Mouse (Mus musculus) adrenal gland, postnatal 14 days (tissue): ENCODE measurements around the gene Arhgap44. TPM values are rescaled to one million over a fixed set of nuclear protein-coding genes. Genes with fewer than 3 reads are reported as not detected.

Experiments used
- DNase-seq: peaks from one replicate; pipeline ENCODE4 v3.0.0; 2021; ENCODE audit warnings: mixed read lengths
- total RNA-seq: library from RNA; stranded (reverse); gene quantifications from 2 replicates; pipeline ENCODE4 v1.2.3, GENCODE M21; 2021

The Arhgap44 gene
- total RNA-seq, 1 experiment from 2014 or later: 8.2 TPM

DNA sequence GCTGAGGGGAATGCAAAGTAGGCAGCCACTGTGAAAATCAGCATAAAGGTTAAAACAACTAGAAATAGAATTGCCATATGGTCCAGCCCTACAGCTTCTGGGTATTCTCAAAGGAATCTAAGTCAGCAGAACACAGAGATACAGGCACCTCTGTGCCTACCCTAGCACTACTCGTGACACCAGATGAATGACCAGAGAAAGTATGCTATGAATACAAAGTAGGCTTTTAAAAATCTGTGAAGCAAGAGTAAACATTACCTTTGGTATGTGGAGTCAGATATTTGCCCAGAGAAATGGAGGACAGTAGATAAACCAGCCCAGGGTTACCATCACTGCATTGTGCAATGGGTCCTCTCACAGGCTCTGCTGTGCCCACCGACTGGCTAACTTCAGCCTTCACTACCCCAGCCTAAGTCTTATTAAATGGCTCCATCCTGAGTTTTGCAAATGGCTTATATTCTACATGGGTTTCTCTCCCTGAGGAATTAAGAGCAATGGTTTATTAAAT is 25.6 kb downstream of the Arhgap44 start:
- DNase-seq: no peak

DNA sequence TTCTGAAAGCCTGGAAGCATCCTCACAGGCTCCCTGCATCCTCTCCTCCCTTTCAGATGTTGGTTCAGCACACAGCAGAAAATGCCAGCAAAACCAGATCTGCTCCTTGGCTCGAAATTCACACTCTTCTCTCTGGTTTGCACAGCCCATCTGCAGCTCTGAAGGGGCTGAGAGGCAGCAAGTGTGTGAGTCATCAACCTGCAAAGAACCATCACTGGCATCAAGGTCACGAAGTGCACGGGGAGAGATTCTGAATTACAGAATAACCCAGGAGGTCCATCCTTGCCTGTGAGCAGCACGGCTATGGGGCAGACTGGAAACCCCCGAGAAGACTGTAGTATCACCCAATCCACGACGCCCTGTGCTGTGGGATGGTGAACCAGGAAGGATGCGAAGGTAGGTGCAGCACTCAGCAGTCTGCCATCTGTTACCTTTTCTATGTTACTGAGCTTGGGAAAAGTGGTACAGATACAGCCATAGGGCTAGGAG is 27.5 kb downstream of the Arhgap44 start:
- no peak for DNase-seq

DNA sequence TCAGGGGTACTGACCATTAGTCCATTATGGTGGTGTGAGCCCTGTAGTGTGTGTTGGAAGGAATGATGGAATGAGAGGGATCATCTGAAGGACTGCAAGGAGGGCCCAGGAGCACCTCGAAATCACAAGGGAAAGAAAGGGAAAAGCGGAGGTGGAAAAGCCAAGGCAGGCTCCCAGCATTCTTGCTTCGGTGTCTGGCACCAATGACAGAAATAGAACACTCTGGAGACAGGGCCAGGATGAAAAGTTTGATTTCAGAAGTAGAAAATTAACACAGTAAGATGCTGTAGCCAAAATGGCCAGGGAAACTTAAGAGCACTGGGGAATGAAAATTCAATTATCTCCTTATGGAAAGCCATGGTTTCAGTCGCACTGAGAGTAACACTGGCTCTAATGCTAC is 29.1 kb downstream of the Arhgap44 start:
- no peak for DNase-seq

DNA sequence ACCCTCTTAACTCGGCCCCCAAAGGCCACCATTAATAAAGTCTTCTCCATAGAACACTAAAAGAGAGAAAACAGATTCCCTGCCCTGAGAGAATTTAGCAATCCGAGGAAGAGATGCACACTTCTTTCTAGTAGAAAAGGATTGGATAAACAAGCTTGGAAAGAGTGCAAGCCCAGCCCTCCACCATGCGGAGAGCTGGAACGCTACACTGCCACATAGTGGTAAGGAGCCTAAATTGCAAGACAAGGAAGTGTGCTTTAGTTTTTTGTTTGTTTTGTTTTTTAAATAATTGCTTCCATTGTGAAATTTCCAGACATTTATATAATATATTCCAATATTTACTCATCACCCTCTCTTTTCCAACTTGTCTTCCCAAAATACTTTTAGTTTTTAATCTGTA is 33.7 kb downstream of the Arhgap44 start:
- no peak for DNase-seq

DNA sequence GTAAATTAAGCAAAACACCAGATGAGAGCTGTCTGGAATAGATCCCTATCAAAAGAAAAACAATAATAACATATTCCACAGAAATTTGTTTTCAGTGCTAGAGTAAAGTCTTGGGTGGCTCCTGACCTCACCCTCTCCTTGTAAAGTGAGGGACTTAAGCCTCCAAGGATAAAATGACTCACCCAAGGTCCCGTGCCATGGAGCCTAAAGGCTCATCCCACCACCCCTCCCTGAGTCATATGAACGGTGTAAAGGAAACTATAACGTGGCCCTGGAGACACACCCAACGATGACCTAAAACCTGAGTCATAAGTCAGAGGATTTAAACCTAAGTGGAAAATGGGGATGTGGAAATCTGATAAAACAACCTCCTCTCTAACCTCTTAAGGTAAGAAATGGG is 34.1 kb downstream of the Arhgap44 start:
- peak; percentile 53 for DNase-seq

DNA sequence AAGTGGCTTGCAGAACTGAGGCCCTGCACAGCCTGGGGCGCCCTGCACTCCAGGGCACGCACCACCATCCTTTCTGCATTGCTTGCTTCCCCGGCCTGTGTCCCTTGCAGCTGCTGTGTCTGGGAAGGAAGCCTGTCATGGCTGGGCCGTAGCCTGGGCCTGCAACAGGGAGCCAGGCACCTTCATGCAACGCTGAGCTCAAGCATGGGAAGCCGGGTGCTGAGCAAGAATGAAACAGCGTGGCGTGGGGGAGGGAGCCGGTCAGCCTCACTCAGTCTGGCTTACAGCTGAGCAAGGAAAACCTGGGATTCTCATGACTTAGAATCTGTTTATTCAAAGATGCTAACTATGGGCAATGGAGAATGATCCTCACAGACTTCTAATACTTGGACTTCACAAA is 36.2 kb downstream of the Arhgap44 start:
- DNase-seq: no peak

DNA sequence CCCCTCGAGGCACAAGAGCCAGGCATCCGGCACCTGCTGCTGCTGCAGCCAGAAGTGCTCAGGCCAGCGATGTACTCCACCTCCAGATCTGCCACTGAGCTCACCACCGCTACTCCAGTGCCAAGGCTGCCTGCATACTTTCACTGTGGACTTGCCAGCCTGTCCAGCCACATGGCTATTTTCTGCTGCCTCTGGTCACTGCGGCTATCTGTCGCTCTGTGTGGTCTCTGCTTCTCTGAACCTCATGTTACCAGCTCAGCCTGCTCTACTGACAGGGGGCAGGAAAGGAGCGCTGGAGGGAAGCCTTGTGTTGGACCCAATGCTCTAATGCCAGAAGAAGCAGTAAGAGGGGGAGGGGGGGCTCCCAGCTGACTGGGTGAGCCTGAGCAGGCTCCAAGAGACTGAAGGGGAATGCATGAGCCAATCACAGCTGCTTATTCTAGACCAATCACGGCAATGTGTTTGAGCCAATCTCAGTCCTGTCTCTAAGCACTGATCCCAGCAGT is 37.8 kb downstream of the Arhgap44 start:
- peak; percentile 36 for DNase-seq

DNA sequence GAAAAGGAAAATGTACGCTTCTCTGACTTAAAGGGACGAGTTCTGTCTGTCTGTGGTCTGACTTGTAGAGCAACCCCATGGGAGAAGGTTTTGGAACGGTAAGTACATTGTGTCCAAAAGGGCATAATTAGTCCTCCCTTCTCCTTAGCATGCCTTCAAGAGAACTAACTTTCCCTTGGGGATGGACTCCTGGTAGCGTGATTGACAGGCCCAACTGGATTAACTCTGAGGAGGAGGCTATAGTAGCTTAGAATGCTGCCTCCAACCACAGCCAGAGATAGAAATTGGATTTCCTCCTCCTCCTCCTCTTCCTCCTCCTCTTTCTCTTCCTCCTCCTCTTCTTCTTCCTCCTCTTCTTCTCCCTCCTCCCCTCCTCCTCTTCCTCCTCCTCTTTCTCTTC is 42.5 kb downstream of the Arhgap44 start:
- DNase-seq: no peak

DNA sequence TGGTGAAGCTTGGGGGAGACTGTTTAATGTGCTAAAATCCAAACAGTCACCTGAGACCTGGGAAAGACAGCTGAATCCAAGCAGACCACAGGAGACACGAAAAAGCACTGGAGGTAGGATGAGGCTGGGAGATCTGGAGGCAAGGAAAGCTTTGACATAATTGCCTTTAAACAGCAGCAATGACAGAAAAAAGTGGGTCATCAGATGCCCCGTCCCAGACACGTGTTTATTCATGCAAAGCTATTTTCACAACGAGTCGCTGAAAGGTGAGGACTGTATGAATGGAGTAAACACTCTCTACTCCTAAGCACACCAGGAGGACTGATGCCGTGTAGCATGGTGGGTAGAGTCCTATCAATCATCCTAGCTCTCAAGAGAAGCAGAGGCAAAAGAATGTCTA is 47.0 kb downstream of the Arhgap44 start:
- DNase-seq: no peak

DNA sequence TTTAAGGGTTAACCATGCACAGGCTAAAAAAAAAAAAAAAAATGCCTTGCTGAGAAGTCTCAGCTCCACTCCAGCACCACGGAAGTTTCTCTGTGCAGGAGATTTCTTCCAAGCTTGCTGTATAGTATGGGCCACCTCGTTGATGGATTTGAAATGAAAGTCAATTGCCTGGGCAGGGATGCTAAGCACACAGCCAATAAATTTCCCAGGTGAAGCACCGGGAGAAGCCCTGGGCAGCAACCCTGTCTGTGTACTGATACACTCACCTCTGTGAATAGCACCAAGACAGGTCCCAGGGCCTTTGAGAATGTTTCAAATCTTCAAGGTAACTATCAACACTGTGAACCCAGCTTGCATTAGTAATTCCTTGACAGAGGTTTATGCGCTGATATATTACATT is 50.7 kb downstream of the Arhgap44 start:
- DNase-seq: no peak

DNA sequence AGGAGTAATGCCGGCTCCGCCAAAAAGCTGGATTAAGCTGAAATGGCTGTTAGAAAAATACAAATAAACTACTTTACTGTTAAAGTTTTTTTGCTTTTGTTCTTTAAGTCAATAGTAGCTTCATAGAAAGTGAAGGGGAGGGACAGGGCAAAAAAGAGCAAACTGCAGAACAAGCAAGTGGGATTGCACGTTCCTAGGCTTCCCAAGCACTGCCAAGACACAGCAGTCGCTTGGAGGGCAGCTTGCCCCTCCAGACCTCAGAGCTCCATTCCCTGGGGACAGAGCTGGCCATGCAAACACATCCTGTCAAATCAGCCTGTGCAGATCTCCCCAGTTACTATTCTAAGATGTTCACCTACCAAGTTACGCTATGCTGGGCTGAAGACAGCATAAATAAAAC is 51.1 kb downstream of the Arhgap44 start:
- no peak for DNase-seq

DNA sequence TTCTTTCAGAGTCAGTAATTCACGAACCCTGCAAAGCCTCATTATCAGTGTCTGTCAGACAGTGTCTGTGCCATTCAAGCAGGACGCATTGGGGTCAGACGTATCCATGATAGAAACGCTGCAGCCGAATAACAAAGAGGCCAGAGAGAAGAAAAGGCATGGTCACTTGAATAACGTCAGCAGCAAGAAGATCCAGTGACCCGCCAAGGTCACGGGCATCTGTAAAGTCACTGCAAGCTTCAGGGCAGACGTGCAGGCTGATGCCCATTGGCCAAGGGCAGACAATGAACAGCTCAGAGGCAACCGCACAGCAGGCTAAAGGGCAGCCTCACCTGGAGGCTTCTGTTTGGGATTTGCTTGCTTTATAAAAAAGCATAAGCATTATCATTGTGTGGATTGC is 52.7 kb downstream of the Arhgap44 start:
- no peak for DNase-seq

DNA sequence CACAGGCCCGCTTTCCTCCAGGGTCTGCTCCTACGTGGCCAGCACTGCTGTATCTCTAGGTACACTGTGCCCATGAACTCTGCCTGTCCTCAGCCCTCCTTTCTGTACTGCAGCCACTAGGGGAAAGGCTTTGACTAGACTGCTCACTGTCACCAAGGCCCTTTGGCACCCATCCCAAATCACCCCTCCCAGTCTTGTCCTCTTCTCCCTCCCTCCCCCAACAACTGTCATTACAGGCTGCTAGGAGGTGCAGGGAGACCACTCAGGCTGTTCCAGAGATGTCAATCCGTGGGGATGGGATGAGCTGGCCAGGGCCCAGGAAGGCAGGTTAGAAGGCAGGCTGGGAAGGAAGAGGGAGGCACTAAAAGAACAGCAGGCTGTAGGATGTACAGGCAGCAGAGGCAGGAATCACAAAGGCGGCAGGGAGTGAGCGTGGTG is 55.0 kb downstream of the Arhgap44 start:
- peak; percentile 70 for DNase-seq

DNA sequence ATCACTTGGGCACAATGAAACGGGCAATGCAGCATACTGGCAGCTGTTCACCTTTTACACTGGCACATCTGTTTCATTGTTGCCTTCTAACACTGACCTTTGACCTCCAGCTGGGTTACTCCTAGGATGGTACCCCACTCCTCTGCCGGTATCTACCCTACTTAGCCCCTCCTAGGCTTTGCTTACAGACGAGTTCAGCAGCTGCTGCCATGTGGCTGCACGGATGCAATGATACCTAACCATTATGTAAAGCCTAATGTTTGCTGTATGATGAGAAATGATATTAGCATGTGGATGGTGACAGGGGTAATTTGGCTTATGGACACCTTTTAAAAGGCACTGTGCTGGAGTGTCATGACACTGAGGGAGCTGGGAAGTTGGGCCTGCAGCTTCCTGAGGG is 55.6 kb downstream of the Arhgap44 start:
- no peak for DNase-seq

DNA sequence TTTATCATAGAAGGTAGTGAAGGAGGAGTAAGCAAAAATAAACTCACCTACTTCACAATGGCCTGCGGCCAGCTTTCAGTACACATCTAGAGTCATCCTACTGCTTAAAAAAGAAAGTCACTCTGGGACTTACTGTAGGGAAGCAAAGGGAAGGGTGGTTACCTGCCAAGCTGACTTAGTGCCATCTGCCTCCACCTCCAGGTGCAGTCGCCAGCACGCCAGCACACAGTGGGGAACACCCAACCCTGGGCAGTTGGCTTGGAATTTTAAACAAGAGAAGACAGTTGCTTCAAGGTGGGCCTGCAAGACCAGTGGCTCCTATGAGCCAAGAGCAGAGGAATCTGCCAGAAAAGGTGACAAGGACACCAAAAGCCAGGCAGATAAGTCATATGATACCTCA is 58.7 kb downstream of the Arhgap44 start:
- DNase-seq: no peak

DNA sequence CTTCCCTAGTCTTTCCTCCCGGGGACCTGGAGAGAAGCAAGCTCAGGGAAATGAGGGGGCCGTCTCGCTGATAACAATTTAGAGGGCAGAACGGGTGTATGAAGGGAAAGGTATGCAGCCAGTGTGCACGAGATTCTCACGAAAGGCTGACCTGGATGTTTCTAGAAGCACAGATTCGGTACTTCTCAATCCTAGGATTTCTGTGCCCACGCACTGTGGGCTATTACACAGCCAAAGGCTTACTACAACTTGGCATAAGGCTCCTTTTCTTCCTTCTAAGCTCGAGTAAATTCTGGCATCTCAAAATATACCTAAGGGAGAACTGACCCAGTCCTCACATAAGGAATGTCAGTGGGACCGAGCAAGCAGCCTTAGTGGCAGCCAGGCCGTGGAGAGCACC is 61.6 kb downstream of the Arhgap44 start:
- DNase-seq: no peak

DNA sequence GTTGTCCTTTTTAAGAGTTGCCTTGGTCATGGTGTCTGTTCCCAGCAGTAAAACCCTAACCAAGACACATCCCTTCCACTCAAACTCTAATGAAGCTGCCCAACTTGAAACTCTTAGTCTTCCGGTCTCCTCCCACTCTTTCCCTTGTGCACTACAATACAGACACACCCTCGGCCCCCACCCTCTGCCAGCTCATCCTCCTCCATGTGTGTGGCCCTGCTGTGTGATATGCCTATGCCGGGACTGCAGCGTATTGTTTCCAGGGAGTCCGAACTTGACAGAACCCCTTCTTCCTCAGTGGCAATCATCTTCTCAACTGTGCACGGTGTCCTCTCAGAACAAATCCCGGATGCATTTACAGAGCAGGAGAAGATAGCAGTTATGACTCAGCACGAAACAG is 62.7 kb downstream of the Arhgap44 start:
- no peak for DNase-seq

DNA sequence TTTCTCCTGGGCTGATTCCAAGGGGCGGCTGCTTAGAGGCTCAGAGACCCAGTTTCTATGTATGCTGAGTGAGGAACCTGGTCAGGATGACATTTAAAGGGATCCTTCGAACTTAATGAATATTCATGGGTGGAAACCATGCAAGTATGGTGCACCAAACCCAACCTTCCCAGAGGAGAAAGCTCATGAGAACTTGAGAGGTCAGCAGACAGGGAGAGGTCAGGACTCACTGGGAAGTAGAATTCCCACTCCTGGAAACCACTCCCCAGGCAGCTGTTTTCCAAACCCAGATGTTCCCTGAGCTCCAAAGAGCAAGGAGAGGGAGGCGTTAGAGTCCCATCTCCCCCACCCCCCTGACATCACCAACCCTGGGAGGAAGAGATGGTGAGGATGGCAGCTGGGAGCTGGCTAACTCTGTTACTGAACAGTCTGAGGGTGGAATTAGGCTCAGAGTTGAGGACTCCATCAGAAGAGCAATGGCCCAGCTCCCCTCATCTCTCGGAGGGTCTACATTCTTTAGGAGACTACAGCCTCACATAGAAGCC is 65.2 kb downstream of the Arhgap44 start:
- no peak for DNase-seq

DNA sequence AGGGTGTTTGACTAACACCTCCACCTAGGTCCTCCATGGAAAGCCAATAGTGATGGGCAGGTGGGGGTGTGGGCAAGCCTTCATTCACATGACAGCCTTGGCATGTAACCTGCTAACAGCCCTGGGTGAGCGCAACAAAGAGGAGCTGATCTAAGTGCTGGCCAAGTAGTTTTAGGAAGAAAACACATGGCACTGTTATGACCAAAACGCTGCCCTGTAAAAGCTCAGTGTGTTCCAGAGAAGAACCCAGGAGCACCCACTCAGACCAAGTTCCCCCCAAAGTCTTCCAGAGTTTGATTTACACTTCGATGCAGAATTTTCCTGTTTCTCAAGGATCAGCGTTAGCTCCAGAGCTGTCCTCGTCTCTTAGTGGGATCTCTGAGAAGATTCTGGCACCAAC is 65.9 kb downstream of the Arhgap44 start:
- no peak for DNase-seq

DNA sequence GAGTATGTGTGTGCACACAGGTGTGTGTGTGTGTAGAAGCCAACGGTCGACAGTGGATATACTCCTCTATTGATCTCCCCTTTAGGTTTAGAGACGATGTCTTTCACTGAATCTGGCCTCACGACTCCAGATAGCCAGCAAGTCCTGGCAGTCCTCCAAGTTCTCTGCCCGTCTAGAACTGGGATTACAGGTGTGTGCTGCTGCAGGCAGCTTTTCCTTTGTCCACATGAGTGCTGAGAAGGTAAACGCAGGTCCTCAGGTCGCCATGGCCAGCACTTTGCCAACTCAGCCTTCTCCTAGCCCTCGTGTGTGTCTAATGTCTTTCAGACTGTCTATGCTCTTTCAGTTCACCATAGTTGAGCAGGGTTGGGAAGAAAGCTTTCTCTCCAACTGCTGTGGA is 69.9 kb downstream of the Arhgap44 start:
- DNase-seq: no peak

DNA sequence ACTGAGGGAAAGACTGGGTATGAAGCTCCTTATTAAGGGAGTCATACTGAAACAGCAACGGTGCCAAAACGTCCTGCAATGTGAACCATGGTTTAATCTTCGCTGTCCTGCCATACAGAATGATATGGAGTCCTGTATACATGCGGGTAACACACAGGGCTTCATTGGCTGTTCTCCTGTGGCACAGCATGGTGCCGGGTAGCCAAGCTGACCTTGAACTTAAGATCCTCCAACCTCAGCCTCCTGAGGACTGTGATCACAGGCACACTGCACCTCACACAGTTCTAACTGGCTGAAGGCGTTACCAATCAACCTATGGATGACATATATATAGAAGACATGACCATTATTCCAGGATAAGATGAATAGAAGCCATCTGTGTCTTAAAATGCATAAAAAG is 72.4 kb downstream of the Arhgap44 start:
- DNase-seq: no peak

DNA sequence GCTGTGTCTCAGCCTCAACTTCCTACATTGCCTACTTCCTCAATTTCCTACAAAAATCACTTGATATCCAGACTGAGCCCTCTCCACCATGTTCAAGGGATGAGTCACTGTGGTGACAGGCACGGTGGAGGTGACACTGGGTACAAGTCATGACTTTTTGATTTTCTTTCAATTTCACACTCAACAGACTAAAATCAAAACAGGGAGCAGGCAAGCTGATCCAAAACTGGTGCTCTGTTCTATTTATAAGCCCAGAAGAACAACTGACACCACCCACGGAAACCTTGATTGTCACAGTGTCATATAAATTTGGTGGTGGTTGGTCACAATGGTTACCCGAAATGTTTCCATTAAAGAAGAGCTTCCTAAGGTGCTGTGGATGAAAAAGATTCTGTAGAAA is 72.8 kb downstream of the Arhgap44 start:
- DNase-seq: no peak

DNA sequence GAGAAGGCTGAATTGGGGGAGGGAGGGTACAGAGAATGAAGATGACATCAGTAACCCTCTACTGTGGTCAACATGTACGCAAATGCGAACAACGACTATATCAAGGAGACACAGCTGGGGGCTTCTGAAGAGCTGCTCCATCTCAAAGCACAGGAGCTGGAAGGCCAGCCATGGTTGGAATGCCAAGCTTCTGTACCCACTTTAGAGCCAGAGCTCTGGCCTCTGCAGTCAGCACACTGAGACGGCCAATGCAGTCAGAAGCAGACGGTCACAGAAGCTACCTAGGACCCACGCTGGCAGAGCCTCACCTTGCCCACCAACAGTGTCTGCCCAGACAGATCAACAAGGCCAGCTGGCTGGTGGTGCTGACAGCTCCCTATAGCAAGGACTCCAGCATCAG is 73.5 kb downstream of the Arhgap44 start:
- DNase-seq: no peak

DNA sequence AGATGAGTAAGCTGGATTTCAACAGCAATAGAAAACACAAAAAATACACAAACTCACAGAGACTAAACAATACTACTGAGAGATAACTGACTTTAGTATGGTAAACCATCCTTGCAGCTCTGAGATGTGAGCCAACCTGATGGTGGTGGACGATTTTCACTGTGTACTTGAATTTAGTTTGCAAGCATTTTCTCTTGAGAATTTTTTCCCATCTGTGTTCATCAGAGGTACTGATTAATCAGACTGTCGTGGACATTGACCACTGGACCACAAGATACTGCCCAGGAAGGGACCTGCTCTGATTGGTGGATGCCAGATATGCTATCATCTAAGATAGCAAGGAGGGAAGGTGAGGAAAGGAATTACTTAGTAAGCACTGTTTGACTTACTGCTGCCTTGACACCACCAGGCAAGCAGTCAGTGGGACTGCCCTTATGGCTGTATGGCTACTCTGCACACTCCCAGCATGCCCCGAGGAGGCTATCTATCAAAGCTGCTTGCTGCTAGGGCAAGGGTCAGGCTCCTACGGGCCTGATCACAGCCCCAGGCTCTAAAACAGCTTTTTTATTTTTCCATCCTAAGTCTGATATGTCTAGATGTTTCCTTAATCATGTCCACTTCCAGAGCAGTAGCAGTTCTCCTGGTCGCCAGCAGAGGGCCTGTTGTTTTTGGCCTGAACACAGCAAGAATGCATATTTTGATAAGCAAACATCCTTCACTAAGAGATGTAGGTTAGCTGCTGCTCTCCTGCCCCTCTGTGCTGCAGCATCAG is 74.1 kb downstream of the Arhgap44 start:
- DNase-seq: peak; percentile 69
